Mouse (Mus musculus) bone marrow macrophage, adult 2 months (primary cell): ENCODE measurements around the gene 1810010H24Rik.

ENCODE experiments used
- CTCF ChIP-seq: IDR thresholded peaks from 2 replicates; pipeline ENCODE4 v1.5.1; 2012; ENCODE audit warnings: low read depth, mild to moderate bottlenecking, low read length, moderate library complexity
- POLR2A ChIP-seq: IDR thresholded peaks from 2 replicates; pipeline ENCODE4 v1.6.1; 2012; ENCODE audit warnings: mild to moderate bottlenecking, low read depth, low read length, borderline replicate concordance

- TF ChIP-seq POLR2A, result no peak
- TF ChIP-seq CTCF, result 0 out of 2 replicates have a peak, but pooled peaks have one; percentile 28
Measured at GRCm38 (mm10) chr11:107025411-107026321, at the start of gene 1810010H24Rik.
